Mouse (Mus musculus): ENCODE data around the gene Clpx. TPM values are rescaled to one million over a fixed set of nuclear protein-coding genes. Genes with fewer than 3 reads are reported as not detected.

Gene Clpx
- polyA plus RNA-seq, 1 experiment from 2014 or later, result 44.7 TPM

GRCm38 (mm10) chr9:65347112-65347850 lies 53.2 kb downstream of the Clpx start:
- Histone ChIP-seq H3K36me3 (ENCODE audit: insufficient read depth) (no peaks in the 10 kb centered on the region), H3K27ac (ENCODE audit: low read depth) (peak overlapping the region; percentile 94; the same call in 1 of the 2 replicates), H3K9ac (peak overlapping the region; percentile 95), H3K4me2 (peak overlapping the region; percentile 87), H3K4me3 (ENCODE audit: low read depth, low read length) (peak overlapping the region; percentile 98), H3K27me3 (ENCODE audit: insufficient read depth, low read length) (no peaks in the 10 kb centered on the region), H3K9me3 (ENCODE audit: low read depth, low read length) (peaks cover 6% of the 10 kb centered on the region; the same call in 1 of the 2 replicates), H3K4me1 (ENCODE audit: insufficient read depth) (no peaks in the 10 kb centered on the region)
- DNase-seq, result no peak
- 39% methylated on average over 8 of the region's 8 CpGs for WGBS
- ATAC-seq (ENCODE audit: insufficient read depth), result no peak
- TF ChIP-seq CTCF (IDR thresholded peaks at IDR 0.05; ENCODE audit: low read depth), result no peak

DNA sequence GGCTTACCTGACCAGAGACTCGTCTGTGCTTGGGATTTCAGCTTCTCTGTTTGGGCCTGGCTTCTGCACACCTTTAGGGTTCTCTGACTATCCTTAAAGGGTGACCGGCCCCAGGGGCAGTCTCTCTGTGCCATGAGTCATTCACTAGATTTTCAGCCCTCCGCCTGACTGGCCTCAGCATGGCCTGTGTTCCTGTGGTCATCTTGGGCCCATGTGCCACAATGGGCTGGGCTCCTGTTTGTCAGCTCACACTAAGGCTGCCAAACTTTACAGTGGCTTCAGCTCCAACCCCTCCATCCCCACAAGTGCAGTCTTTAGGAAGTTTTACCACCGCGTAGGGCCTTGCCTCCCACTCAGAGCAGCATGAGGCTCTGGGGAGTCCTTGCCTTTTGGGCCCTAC lies 59.2 kb downstream of the Clpx start:
- Histone ChIP-seq H3K4me1 (ENCODE audit: insufficient read depth) (no peaks in the 10 kb centered on the region), H3K36me3 (ENCODE audit: insufficient read depth) (peaks cover 39% of the 10 kb centered on the region), H3K9me3 (ENCODE audit: low read depth, low read length) (no peaks in the 10 kb centered on the region), H3K4me3 (ENCODE audit: low read depth, low read length) (no peak overlapping the region), H3K9ac (no peak overlapping the region), H3K27ac (ENCODE audit: low read depth) (no peak overlapping the region), H3K4me2 (no peak overlapping the region), H3K27me3 (ENCODE audit: insufficient read depth, low read length) (no peaks in the 10 kb centered on the region)
- DNase-seq (no peak), ATAC-seq (ENCODE audit: insufficient read depth) (no peak)
- 94% methylated on average over 5 of the region's 5 CpGs for WGBS
- no peak for TF ChIP-seq CTCF (IDR thresholded peaks at IDR 0.05; ENCODE audit: low read depth)

DNA sequence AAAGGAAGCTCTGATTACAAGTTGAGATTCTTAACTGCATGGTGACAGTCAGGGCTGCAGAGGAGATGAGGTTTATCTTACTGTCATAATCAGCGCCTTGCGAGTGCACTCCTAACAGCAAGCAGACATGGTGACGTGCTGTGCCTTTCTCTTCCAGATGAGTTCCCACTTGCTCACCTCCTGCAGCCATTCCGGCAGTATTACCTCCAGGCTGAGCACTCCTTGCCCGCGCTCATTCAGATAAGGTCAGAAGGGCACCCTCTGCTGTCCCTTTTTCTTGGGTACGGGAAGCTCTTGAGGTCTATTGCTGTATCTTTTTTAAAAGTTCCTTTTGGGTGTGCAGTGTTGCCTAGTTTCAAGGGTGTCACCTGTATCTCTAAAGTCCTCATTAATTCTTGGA lies 62.5 kb downstream of the Clpx start:
- no peaks in the 10 kb centered on the region for H3K9me3 ChIP-seq (ENCODE audit: low read depth, low read length)
- H3K27me3 ChIP-seq (ENCODE audit: insufficient read depth, low read length), result no peaks in the 10 kb centered on the region
- 83% methylated on average over 7 of the region's 7 CpGs for WGBS
- ATAC-seq (ENCODE audit: insufficient read depth), result no peak
- H3K4me2 ChIP-seq, result no peak overlapping the region
- no peaks in the 10 kb centered on the region for H3K4me1 ChIP-seq (ENCODE audit: insufficient read depth)
- H3K36me3 ChIP-seq (ENCODE audit: insufficient read depth), result peaks cover 67% of the 10 kb centered on the region
- H3K4me3 ChIP-seq (ENCODE audit: low read depth, low read length), result no peak overlapping the region
- TF ChIP-seq CTCF (IDR thresholded peaks at IDR 0.05; ENCODE audit: low read depth), result no peak
- no peak overlapping the region for H3K27ac ChIP-seq (ENCODE audit: low read depth)
- H3K9ac ChIP-seq, result no peak overlapping the region
- DNase-seq, result no peak

DNA sequence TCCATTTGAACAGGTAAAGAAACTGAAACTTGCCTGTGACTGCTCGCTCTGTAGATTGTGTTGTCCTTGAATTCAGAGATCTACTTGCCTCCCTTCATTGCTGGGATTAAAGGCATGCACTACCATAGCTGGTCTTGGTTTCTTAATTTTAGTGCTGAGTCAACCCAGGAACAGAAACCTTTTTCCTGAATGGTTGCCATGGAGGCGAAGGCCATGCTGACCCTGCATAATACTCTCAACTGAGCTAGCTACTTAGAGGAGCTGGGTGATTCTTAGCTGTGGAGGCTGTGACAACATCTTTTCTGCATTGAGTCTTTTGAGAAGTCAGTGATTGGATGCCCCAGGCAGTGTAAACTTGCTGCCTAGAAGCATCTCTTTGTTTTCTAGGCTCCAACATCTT lies 62.9 kb downstream of the Clpx start:
- H3K36me3 ChIP-seq (ENCODE audit: insufficient read depth), result peaks cover 71% of the 10 kb centered on the region
- H3K9me3 ChIP-seq (ENCODE audit: low read depth, low read length), result no peaks in the 10 kb centered on the region
- ATAC-seq (ENCODE audit: insufficient read depth), result no peak
- no peak overlapping the region for H3K4me3 ChIP-seq (ENCODE audit: low read depth, low read length)
- H3K27me3 ChIP-seq (ENCODE audit: insufficient read depth, low read length), result no peaks in the 10 kb centered on the region
- WGBS, result 94% methylated on average over 2 of the region's 2 CpGs
- no peak overlapping the region for H3K4me2 ChIP-seq
- H3K9ac ChIP-seq, result no peak overlapping the region
- H3K4me1 ChIP-seq (ENCODE audit: insufficient read depth), result no peaks in the 10 kb centered on the region
- TF ChIP-seq CTCF (IDR thresholded peaks at IDR 0.05; ENCODE audit: low read depth), result no peak
- no peak overlapping the region for H3K27ac ChIP-seq (ENCODE audit: low read depth)
- DNase-seq, result no peak

GRCm38 (mm10) chr9:65358956-65359480 lies 65.0 kb downstream of the Clpx start:
- Histone ChIP-seq H3K27me3 (ENCODE audit: insufficient read depth, low read length) (no peaks in the 10 kb centered on the region), H3K4me1 (ENCODE audit: insufficient read depth) (no peaks in the 10 kb centered on the region), H3K4me2 (no peak overlapping the region), H3K9ac (no peak overlapping the region), H3K4me3 (ENCODE audit: low read depth, low read length) (no peak overlapping the region), H3K27ac (ENCODE audit: low read depth) (no peak overlapping the region), H3K9me3 (ENCODE audit: low read depth, low read length) (no peaks in the 10 kb centered on the region), H3K36me3 (ENCODE audit: insufficient read depth) (peaks cover 76% of the 10 kb centered on the region)
- no peak for TF ChIP-seq CTCF (IDR thresholded peaks at IDR 0.05; ENCODE audit: low read depth)
- no peak for DNase-seq
- WGBS, result 86% methylated on average over 1 of the region's 1 CpGs
- ATAC-seq (ENCODE audit: insufficient read depth), result no peak

DNA sequence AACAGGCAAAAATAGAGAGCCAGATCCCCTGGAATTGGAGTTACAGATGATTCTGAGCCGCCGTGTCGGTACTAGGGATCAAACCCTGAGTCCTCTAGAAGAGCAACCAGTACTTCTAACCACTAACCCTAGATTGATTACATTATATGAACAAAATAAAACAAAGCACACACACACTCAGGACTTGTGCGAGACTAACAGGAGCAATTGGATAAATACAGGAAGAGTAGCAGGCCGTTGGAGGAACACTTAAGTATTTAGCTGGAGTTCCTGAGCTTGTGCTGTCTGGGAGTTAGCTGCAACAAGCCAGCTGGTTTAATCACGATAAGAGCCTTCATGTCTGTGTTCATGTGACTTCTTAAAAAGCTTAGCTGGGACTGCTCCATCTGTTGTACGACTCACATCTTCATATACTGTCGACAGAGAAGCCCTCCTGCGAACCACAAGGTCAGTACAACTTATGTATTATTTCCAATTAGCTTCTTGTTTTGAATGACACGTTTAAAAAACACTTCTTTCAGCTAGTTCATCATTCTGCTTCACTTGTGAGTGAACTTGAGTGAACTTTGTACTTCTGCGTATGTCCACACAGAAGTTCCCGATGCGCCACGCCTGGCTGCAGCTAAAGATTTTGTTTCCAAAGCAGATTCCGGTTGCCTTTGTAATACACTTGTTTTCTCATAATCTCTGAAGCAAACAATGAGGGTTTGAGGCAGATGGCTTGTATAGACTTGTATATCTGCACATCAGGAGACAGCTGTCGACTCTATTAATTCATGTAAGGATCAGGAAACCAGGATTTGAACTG lies 66.8 kb downstream of the Clpx start, which contains the start of gene Ubap1l:
Gene Ubap1l, plus strand, starts transcription at position 401 of the 808 bp plus-strand sequence.
- Histone ChIP-seq H3K4me1 (ENCODE audit: insufficient read depth) (no peaks in the 10 kb centered on the region), H3K9ac (no peak within 1 kb of the TSS), H3K9me3 (ENCODE audit: low read depth, low read length) (no peaks in the 10 kb centered on the region), H3K27ac (ENCODE audit: low read depth) (no peak within 1 kb of the TSS), H3K27me3 (ENCODE audit: insufficient read depth, low read length) (no peaks in the 10 kb centered on the region), H3K36me3 (ENCODE audit: insufficient read depth) (peaks cover 60% of the 10 kb centered on the region), H3K4me2 (no peak within 1 kb of the TSS), H3K4me3 (ENCODE audit: low read depth, low read length) (no peak within 1 kb of the TSS)
- no peak for TF ChIP-seq CTCF (IDR thresholded peaks at IDR 0.05; ENCODE audit: low read depth)
- DNase-seq, result peak; percentile 17
- 66% methylated on average over 16 of the region's 16 CpGs for WGBS
- no peak for ATAC-seq (ENCODE audit: insufficient read depth)

GRCm38 (mm10) chr9:65363684-65364083 lies 69.6 kb downstream of the Clpx start:
- Histone ChIP-seq H3K4me2 (no peak overlapping the region), H3K27me3 (ENCODE audit: insufficient read depth, low read length) (no peaks in the 10 kb centered on the region), H3K4me3 (ENCODE audit: low read depth, low read length) (no peak overlapping the region), H3K4me1 (ENCODE audit: insufficient read depth) (no peaks in the 10 kb centered on the region), H3K9me3 (ENCODE audit: low read depth, low read length) (no peaks in the 10 kb centered on the region), H3K9ac (no peak overlapping the region), H3K27ac (ENCODE audit: low read depth) (no peak overlapping the region), H3K36me3 (ENCODE audit: insufficient read depth) (peaks cover 32% of the 10 kb centered on the region)
- TF ChIP-seq CTCF (IDR thresholded peaks at IDR 0.05; ENCODE audit: low read depth), result no peak
- 23% methylated on average over 9 of the region's 9 CpGs for WGBS
- ATAC-seq (ENCODE audit: insufficient read depth) (no peak), DNase-seq (no peak)
